Mouse (Mus musculus): Measurements from ENCODE around the gene Ackr1. TPM values are rescaled to one million over a fixed set of nuclear protein-coding genes. Genes with fewer than 3 reads are reported as not detected.

Gene Ackr1
- total RNA-seq (2021) = 1 to 10 TPM; 3.4 to 5.2 TPM
- long read RNA-seq, experiment 1 = 0 reads
- long read RNA-seq, experiment 2, partial matches to known transcripts = 0 of 1 reads
- long read RNA-seq, experiment 2, other reads (novel, unspliced or antisense) = 0 of 1 reads

GRCm38 (mm10) chr1:173333312-173334253 is at the start of gene Ackr1:
Gene Ackr1, minus strand, starts transcription at chr1:173333750.
- no peak for DNase-seq

GRCm38 (mm10) chr1:173381436-173381835 is 47.9 kb upstream of the Ackr1 start:
- DNase-seq = no peak

- peak; percentile 11 for DNase-seq
Observed at GRCm38 (mm10) chr1:173377380-173378112, 44.0 kb upstream of the Ackr1 start.

GRCm38 (mm10) chr1:173374020-173374419 is 40.5 kb upstream of the Ackr1 start:
- no peak for DNase-seq

GRCm38 (mm10) chr1:173371586-173371985 is 38.0 kb upstream of the Ackr1 start:
- DNase-seq = no peak

- no peak for DNase-seq
Observed at GRCm38 (mm10) chr1:173370456-173370855, 36.9 kb upstream of the Ackr1 start.

- DNase-seq = no peak
Observed at GRCm38 (mm10) chr1:173369611-173370010, 36.1 kb upstream of the Ackr1 start.

- DNase-seq = peak; percentile 44
Observed at GRCm38 (mm10) chr1:173367356-173368046, 34.0 kb upstream of the Ackr1 start, which contains the start of gene Cadm3. Gene Cadm3, minus strand, starts transcription at chr1:173367695.

GRCm38 (mm10) chr1:173366701-173367355 is 33.3 kb upstream of the Ackr1 start:
- DNase-seq = no peak

GRCm38 (mm10) chr1:173365970-173366409 is 32.4 kb upstream of the Ackr1 start:
- peak; percentile 24 for DNase-seq

- DNase-seq = no peak
Observed at GRCm38 (mm10) chr1:173364125-173364800, 30.7 kb upstream of the Ackr1 start.

- no peak for DNase-seq
Observed at GRCm38 (mm10) chr1:173363436-173363835, 29.9 kb upstream of the Ackr1 start.

- DNase-seq = no peak
Observed at GRCm38 (mm10) chr1:173361651-173362050, 28.1 kb upstream of the Ackr1 start.

GRCm38 (mm10) chr1:173359590-173360290 is 26.2 kb upstream of the Ackr1 start:
- DNase-seq = no peak

- no peak for DNase-seq
Observed at GRCm38 (mm10) chr1:173357799-173358198, 24.2 kb upstream of the Ackr1 start.

GRCm38 (mm10) chr1:173356699-173357098 is 23.1 kb upstream of the Ackr1 start:
- no peak for DNase-seq

GRCm38 (mm10) chr1:173355107-173355846 is 21.7 kb upstream of the Ackr1 start:
- no peak for DNase-seq

GRCm38 (mm10) chr1:173350372-173350957 is 16.9 kb upstream of the Ackr1 start, which contains the start of gene Aim2:
Gene Aim2, plus strand, starts transcription at chr1:173350879.
- no peak for DNase-seq

- no peak for DNase-seq
Observed at GRCm38 (mm10) chr1:173349946-173350345, 16.4 kb upstream of the Ackr1 start.

Data from gastrocnemius, postnatal 25 days (tissue).